Mouse (Mus musculus) CH12.LX (cell line): ENCODE measurements around the gene Rps6ka5. TPM values are rescaled to one million over a fixed set of nuclear protein-coding genes. Genes with fewer than 3 reads are reported as not detected.

Experiments
- DNase-seq: peaks from one replicate; pipeline ENCODE4 v3.0.0-alpha.2; 2013; ENCODE audit errors: extremely low read depth
- H3K27ac ChIP-seq: 2 replicates; pipeline ENCODE4 v1.5.1; 2012; ENCODE audit warnings: low read depth, mild to moderate bottlenecking, control low read depth, moderate library complexity; ENCODE audit not compliant: insufficient read depth
- H3K27me3 ChIP-seq: replicated peaks from 2 replicates; pipeline ENCODE3; 2012; ENCODE audit warnings: inconsistent platforms
- H3K36me3 ChIP-seq, 2 experiments: replicated peaks in 1 of 2; 2 replicates each; pipeline versions ENCODE3 to v1.6.1; 2012; ENCODE audit warnings: inconsistent platforms in 1 of 2, low read length in 1 of 2, mild to moderate bottlenecking in 1 of 2, mixed read lengths in 1 of 2, moderate library complexity in 1 of 2; ENCODE audit not compliant: control insufficient read depth in 1 of 2, insufficient read depth in 1 of 2
- H3K4me1 ChIP-seq, 2 experiments: 2 replicates each; pipeline ENCODE4 v1.6.1; 2012; ENCODE audit warnings: inconsistent platforms in 1 of 2, moderate library complexity in 1 of 2; ENCODE audit not compliant: insufficient read depth in 2 of 2, control insufficient read depth in 1 of 2
- H3K4me2 ChIP-seq: 2 replicates; pipeline ENCODE4 v1.6.1; 2012; ENCODE audit warnings: low read depth, mild to moderate bottlenecking, control low read depth; ENCODE audit not compliant: poor library complexity, insufficient read depth, severe bottlenecking
- H3K4me3 ChIP-seq, 3 experiments: fragments of 150-350 bp in 1 of 3; sonication (generic) in 1 of 3; replicated peaks in 1 of 3; 2 replicates each; pipeline versions ENCODE3 to v1.5.1; 2011 to 2012; ENCODE audit warnings: low read depth in 2 of 3, low read length in 2 of 3, mild to moderate bottlenecking in 2 of 3, moderate library complexity in 2 of 3, control low read depth in 1 of 3, improper control_type of control experiment in 1 of 3, inconsistent platforms in 1 of 3, mixed read lengths in 1 of 3; ENCODE audit not compliant: poor library complexity in 1 of 3
- H3K79me2 ChIP-seq: replicated peaks from 2 replicates; pipeline ENCODE4 v1.6.1; 2012; ENCODE audit warnings: mild to moderate bottlenecking, moderate library complexity; ENCODE audit not compliant: control insufficient read depth, poor library complexity, insufficient read depth, severe bottlenecking; ENCODE audit errors: extremely low read depth
- H3K9ac ChIP-seq: 2 replicates; pipeline ENCODE4 v1.6.1; 2012; ENCODE audit warnings: low read depth, mild to moderate bottlenecking, control low read depth, moderate library complexity; ENCODE audit not compliant: insufficient read depth
- H3K9me3 ChIP-seq: replicated peaks from 2 replicates; pipeline ENCODE3; 2012; ENCODE audit warnings: low read length, inconsistent platforms, mixed read lengths
- CHD1 ChIP-seq: IDR thresholded peaks from 2 replicates; pipeline ENCODE4 v1.6.1; 2012; ENCODE audit warnings: low read depth, low read length, improper control_type of control experiment, inconsistent platforms
- CHD2 ChIP-seq: IDR thresholded peaks from 2 replicates; pipeline ENCODE4 v1.6.1; 2011; ENCODE audit warnings: low read length, improper control_type of control experiment
- E2F4 ChIP-seq: IDR thresholded peaks from 2 replicates; pipeline ENCODE4 v1.6.1; 2011; ENCODE audit warnings: low read depth, low read length, improper control_type of control experiment; ENCODE audit not compliant: insufficient replicate concordance
- GABPA ChIP-seq: IDR thresholded peaks from 2 replicates; pipeline ENCODE4 v1.6.1; 2012; ENCODE audit warnings: low read depth, low read length, improper control_type of control experiment, inconsistent platforms; ENCODE audit not compliant: insufficient replicate concordance
- MAZ ChIP-seq: IDR thresholded peaks from 2 replicates; pipeline ENCODE4 v1.6.1; 2012; ENCODE audit warnings: low read depth, mild to moderate bottlenecking, inconsistent platforms, low read length, improper control_type of control experiment, moderate library complexity
- MXI1 ChIP-seq: IDR thresholded peaks from 2 replicates; pipeline ENCODE4 v1.6.1; 2011; ENCODE audit warnings: mild to moderate bottlenecking, low read depth, low read length, improper control_type of control experiment
- MYC ChIP-seq: IDR thresholded peaks from 2 replicates; pipeline ENCODE4 v1.6.1; 2011; ENCODE audit warnings: low read depth, mild to moderate bottlenecking, improper control_type of control experiment, low read length
- NRF1 ChIP-seq: IDR thresholded peaks from 2 replicates; pipeline ENCODE4 v1.6.1; 2014; ENCODE audit warnings: low read depth, mild to moderate bottlenecking, inconsistent platforms, low read length, improper control_type of control experiment, moderate library complexity
- POLR2A ChIP-seq: IDR thresholded peaks from 2 replicates; pipeline ENCODE4 v1.6.1; 2011; ENCODE audit warnings: low read depth, mild to moderate bottlenecking, improper control_type of control experiment, low read length
- RCOR1 ChIP-seq: conservative IDR thresholded peaks from 2 replicates; pipeline ENCODE4 v1.6.1; 2012; ENCODE audit warnings: low read depth, mild to moderate bottlenecking, inconsistent platforms, low read length, improper control_type of control experiment
- TCF12 ChIP-seq: IDR thresholded peaks from 2 replicates; pipeline ENCODE4 v1.6.1; 2014; ENCODE audit warnings: low read depth, mild to moderate bottlenecking, inconsistent platforms, low read length, improper control_type of control experiment
- UBTF ChIP-seq: IDR thresholded peaks from 2 replicates; pipeline ENCODE4 v1.6.1; 2012; ENCODE audit warnings: low read depth, mild to moderate bottlenecking, inconsistent platforms, low read length, improper control_type of control experiment, moderate library complexity
- USF1 ChIP-seq: IDR thresholded peaks from 2 replicates; pipeline ENCODE4 v1.6.1; 2014; ENCODE audit warnings: low read depth, mild to moderate bottlenecking, inconsistent platforms, low read length, improper control_type of control experiment
- ZKSCAN1 ChIP-seq: IDR thresholded peaks from 2 replicates; pipeline ENCODE4 v1.6.1; 2012; ENCODE audit warnings: low read depth, inconsistent platforms, low read length, improper control_type of control experiment, borderline replicate concordance
- ZMIZ1 ChIP-seq: IDR thresholded peaks from 2 replicates; pipeline ENCODE4 v1.6.1; 2012; ENCODE audit warnings: low read depth, mild to moderate bottlenecking, inconsistent platforms, low read length, improper control_type of control experiment
- dilution Hi-C: fragments of 300-500 bp; cut with MboI; formaldehyde crosslinking; loops from 2 replicates; pipeline ENCODE4 v1.14.3; 2020; ENCODE audit warnings: low sequenced_read_pairs; ENCODE audit not compliant: extremely low pct_unique_long_range_greater_than_20kb, extremely low pct_ligation_motif_present
- in situ Hi-C: fragments of 300-500 bp; cut with MboI; formaldehyde crosslinking; loops from 3 replicates; pipeline ENCODE4 v1.14.3; 2019; ENCODE audit warnings: low sequenced_read_pairs, low pct_ligation_motif_present, low pct_unique_long_range_greater_than_20kb, mixed read lengths
- polyA plus RNA-seq: library from polyadenylated mRNA; unstranded; fragments of >175 nt; gene quantifications from 2 replicates; pipeline ENCODE4 v1.2.1, GENCODE M21; 2012; ENCODE audit warnings: low read depth; ENCODE audit not compliant: insufficient read length
- total RNA-seq, 2 experiments: library from RNA; depleted of rRNA; stranded (reverse); fragments of 300-350 nt in 1 of 2; fragments of >200 nt in 1 of 2; gene quantifications; 2 replicates each; pipeline ENCODE4 v1.2.3; 2012 to 2014

Gene Rps6ka5
- total and polyA plus RNA-seq, 3 experiments: 2.9 to 6.2 (median 4.8) TPM

GRCm38 (mm10) chr12:100770765-100771164 is 44.0 kb upstream of the Rps6ka5 start:
- Histone ChIP-seq H3K9ac (no peak overlapping the region), H3K36me3 (no peaks in the 10 kb centered on the region), H3K4me1 (peaks cover 8 to 23% of the 10 kb centered on the region in 2 experiments; a peak in 3 of 4 replicates), H3K27me3 (no peaks in the 10 kb centered on the region), H3K4me2 (no peak overlapping the region)
- dilution Hi-C loops: no loop called here
- TF ChIP-seq GABPA (no peak), CHD2 (no peak), POLR2A (no peak), MAZ (no peak)
- TF ChIP-seq, all 38 proteins: peak for 0
- Histone ChIP-seq H3K27ac (no peak overlapping the region), H3K4me3 (no peak overlapping the region), H3K79me2 (no peaks in the 10 kb centered on the region), H3K9me3 (no peaks in the 10 kb centered on the region)
- in situ Hi-C loops: loop anchor here (5.0 kb wide), 1 partner anchor 72 kb away; no protein-coding TSS in a partner anchor
- no peak for DNase-seq

- Histone ChIP-seq H3K27ac (no peak overlapping the region), H3K9me3 (no peaks in the 10 kb centered on the region)
- DNase-seq: no peak
- TF ChIP-seq ZMIZ1 (no peak), NRF1 (no peak), MXI1 (no peak), ZKSCAN1 (no peak), MAZ (no peak), RCOR1 (no peak), UBTF (no peak), TCF12 (peak; percentile 51)
- TF ChIP-seq, all 38 proteins: peak for 1
- in situ Hi-C loops (loop anchor here (5.0 kb wide), 1 partner anchor 72 kb away; no protein-coding TSS in a partner anchor), dilution Hi-C loops (no loop called here)
- no peaks in the 10 kb centered on the region for H3K27me3 ChIP-seq
- H3K4me3 ChIP-seq: no peak overlapping the region
- H3K36me3 ChIP-seq: no peaks in the 10 kb centered on the region
- H3K79me2 ChIP-seq: no peaks in the 10 kb centered on the region
- no peak overlapping the region for H3K4me2 ChIP-seq
- peaks cover 10 to 26% of the 10 kb centered on the region in 2 experiments; a peak in 3 of 4 replicates for H3K4me1 ChIP-seq
- H3K9ac ChIP-seq: no peak overlapping the region
Observed at GRCm38 (mm10) chr12:100769871-100770270, 43.1 kb upstream of the Rps6ka5 start.

GRCm38 (mm10) chr12:100764329-100765018 is 37.7 kb upstream of the Rps6ka5 start:
- dilution Hi-C loops (no loop called here), in situ Hi-C loops (no loop called here)
- Histone ChIP-seq H3K27ac (no peak overlapping the region), H3K27me3 (no peaks in the 10 kb centered on the region), H3K9ac (no peak overlapping the region; the same call in 1 of the 2 replicates), H3K36me3 (no peaks in the 10 kb centered on the region), H3K4me1 (peaks cover 13 to 15% of the 10 kb centered on the region in 2 experiments), H3K79me2 (no peaks in the 10 kb centered on the region), H3K9me3 (no peaks in the 10 kb centered on the region), H3K4me2 (no peak overlapping the region), H3K4me3 (no peak overlapping the region)
- no peak for DNase-seq
- TF ChIP-seq CHD1 (no peak), NRF1 (no peak), USF1 (no peak), E2F4 (no peak), MYC (no peak)
